Mouse (Mus musculus): Measurements from ENCODE around the gene Jmjd8.

DNA sequence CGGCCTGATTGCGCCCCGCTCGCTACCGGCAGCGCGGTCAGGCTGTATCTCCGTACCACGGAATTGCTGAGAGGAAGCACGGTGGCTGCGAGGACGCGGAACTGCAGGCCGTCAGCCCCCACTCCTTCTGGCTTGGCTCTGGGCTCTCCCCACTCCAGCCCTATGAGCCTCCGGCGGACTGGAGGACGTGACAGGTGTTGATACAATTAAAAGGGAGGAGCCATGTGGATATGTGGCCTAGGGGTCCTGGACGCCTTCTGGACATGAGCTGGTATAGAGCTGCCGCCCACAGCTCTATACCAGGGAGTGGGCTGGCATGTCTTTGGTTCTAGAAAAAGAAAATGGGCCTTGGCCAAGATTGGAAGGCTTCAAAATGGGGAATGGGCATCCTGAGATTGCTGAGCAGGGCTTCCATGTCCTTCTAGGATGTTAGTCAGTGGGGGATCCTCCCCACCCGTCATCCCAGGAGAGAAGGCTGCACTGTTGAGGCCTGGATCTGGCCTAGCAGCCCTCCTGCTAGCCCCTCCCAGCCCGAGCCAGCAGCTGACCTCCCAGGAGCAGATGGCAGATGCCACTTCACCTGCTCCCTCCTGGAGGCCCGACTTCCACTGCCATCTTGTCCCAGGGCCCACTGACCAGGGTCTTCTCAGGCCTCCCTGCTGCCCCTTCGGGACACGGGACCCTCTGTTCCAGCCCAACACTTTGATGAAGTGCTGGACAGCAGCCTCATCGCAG, 18.9 kb upstream of the Jmjd8 start:
- TF ChIP-seq CTCF (IDR thresholded peaks at IDR 0.05; ENCODE audit: low read depth) (no peak), EP300 (optimal IDR thresholded peaks at IDR 0.05) (no peak)

Measured in stomach, postnatal 0 days (tissue).